Mouse (Mus musculus) neutrophil, adult 83 days (primary cell): Measurements from ENCODE around the gene Taok1. TPM values are rescaled to one million over a fixed set of nuclear protein-coding genes. Genes with fewer than 3 reads are reported as not detected.

Experiments used
- total RNA-seq, 2 experiments: library from RNA; stranded (reverse); gene quantifications; one replicate each; pipeline ENCODE4 v1.2.4; 2023

The Taok1 gene
- 10 to 100 TPM; 35.5 to 40.3 TPM for total RNA-seq

GRCm38 (mm10) chr11:77607538-77608455 lies at the start of gene Taok1:
Gene Taok1 (minus strand): TSS chr11:77607815.

GRCm38 (mm10) chr11:77519043-77519442 lies 88.6 kb downstream of the Taok1 start, which contains the start of gene Gm10392:
Gene Gm10392 (minus strand): TSS chr11:77519198.

GRCm38 (mm10) chr11:77515637-77516552 lies 91.7 kb downstream of the Taok1 start, which contains the start of gene Trp53i13:
Gene Trp53i13 (minus strand): TSS chr11:77515980.

GRCm38 (mm10) chr11:77514832-77515636 lies 92.6 kb downstream of the Taok1 start, which contains the start of gene Abhd15:
Gene Abhd15 (plus strand): TSS chr11:77515121.

GRCm38 (mm10) chr11:77493512-77494343 lies 113.9 kb downstream of the Taok1 start, which contains the start of gene Git1:
Gene Git1 (plus strand): TSS chr11:77493562.

GRCm38 (mm10) chr11:77489591-77490235 lies 117.9 kb downstream of the Taok1 start, which contains the start of gene Ankrd13b:
Gene Ankrd13b (minus strand): TSS chr11:77489678.

Other genes starting within 250 kb of the Taok1 start
- gene Coro6, start 145.4 kb downstream of the Taok1 start, total RNA-seq: under 1 TPM; 0.18 to 0.42 TPM
- 1 to 10 TPM; 1.8 to 2.6 TPM for gene Ankrd13b, start 118.1 kb downstream of the Taok1 start, total RNA-seq
- gene Git1, start 114.3 kb downstream of the Taok1 start, total RNA-seq: 10 to 100 TPM; 26.7 to 29.3 TPM
- 10 to 100 TPM; 13.0 to 14.1 TPM for gene Abhd15, start 92.7 kb downstream of the Taok1 start, total RNA-seq
- 10 to 100 TPM in 1 of 2 experiments, 1 to 10 TPM in 1; 9.7 to 12.4 TPM for gene Trp53i13, start 91.8 kb downstream of the Taok1 start, total RNA-seq
- gene Gm10392, start 88.6 kb downstream of the Taok1 start, total RNA-seq: under 1 TPM; 0.39 to 0.99 TPM
- 10 to 100 TPM; 78.0 to 96.1 TPM for gene Nufip2, start 78.3 kb upstream of the Taok1 start, total RNA-seq
- gene Cryba1, start 117.5 kb upstream of the Taok1 start, total RNA-seq: not detected
- gene Myo18a, start 155.4 kb upstream of the Taok1 start, total RNA-seq: 10 to 100 TPM; 63.0 to 64.6 TPM
- not detected for gene Gm10277, start 179.9 kb upstream of the Taok1 start, total RNA-seq